Mouse (Mus musculus): Measurements from ENCODE around the gene Pou6f1. TPM values are rescaled to one million over a fixed set of nuclear protein-coding genes. Genes with fewer than 3 reads are reported as not detected.
A peak's percentile ranks its signal among the peaks of the same experiment; 100 is the strongest.

Gene Pou6f1
- 3.5 and 7.4 TPM in 2 replicates for total RNA-seq (2012; rRNA removed)
- 0.97 and 1.7 TPM in 2 replicates for total RNA-seq (2014; rRNA removed)
- 6.3 and 9.1 TPM in 2 replicates for polyA plus RNA-seq (2012; ENCODE audit: insufficient read length, low read depth)

- TF ChIP-seq UBTF (IDR thresholded peaks at IDR 0.05; ENCODE audit: low read depth, low read length), result 0 out of 2 replicates have a peak, but pooled peaks have one; percentile 56
- TF ChIP-seq EP300 (IDR thresholded peaks at IDR 0.05; ENCODE audit: low read length), result no peak
- TF ChIP-seq CTCF (conservative IDR thresholded peaks at IDR 0.05 in 1 of 2, IDR thresholded peaks at IDR 0.05 in 1 of 2; ENCODE audit: low read depth in 2 of 2, low read length in 2 of 2), result no peak
- TF ChIP-seq ETS1 (conservative IDR thresholded peaks at IDR 0.05; ENCODE audit: low read depth, low read length), result no peak
- H3K27me3 ChIP-seq (replicated peaks), result peaks cover 18% of the 10 kb centered on the region
These were observed at the start of gene Pou6f1 for GRCm38 (mm10) chr15:100599276-100600046. Pou6f1 (minus strand) TSS chr15:100599984.

GRCm38 (mm10) chr15:100646161-100646560 is 46.4 kb upstream of the Pou6f1 start:
- Histone ChIP-seq H3K4me2 (ENCODE audit: insufficient read depth, low read depth, poor library complexity, severe bottlenecking) (no peak overlapping the region), H3K27ac (ENCODE audit: insufficient read depth, low read depth) (no peak overlapping the region), H3K27me3 (replicated peaks) (no peaks in the 10 kb centered on the region), H3K4me1 (ENCODE audit: control insufficient read depth in 1 of 2, insufficient read depth in 2 of 2) (peaks cover 2 to 13% of the 10 kb centered on the region in 2 experiments; a peak in 3 of 4 replicates), H3K36me3 (replicated peaks in 1 of 2; ENCODE audit: control insufficient read depth in 1 of 2, insufficient read depth in 1 of 2, low read length in 1 of 2) (peaks cover 70 to 81% of the 10 kb centered on the region in 2 experiments), H3K9ac (ENCODE audit: insufficient read depth, low read depth) (no peak overlapping the region), H3K4me3 (replicated peaks in 1 of 3; ENCODE audit: low read depth in 2 of 3, low read length in 2 of 3, poor library complexity in 1 of 3) (no peak overlapping the region), H3K9me3 (replicated peaks; ENCODE audit: low read length) (no peaks in the 10 kb centered on the region), H3K79me2 (replicated peaks; ENCODE audit: control insufficient read depth, extremely low read depth, insufficient read depth, poor library complexity, severe bottlenecking) (no peaks in the 10 kb centered on the region)
- dilution Hi-C loops (cut with MboI; ENCODE audit: extremely low pct_ligation_motif_present, extremely low pct_unique_long_range_greater_than_20kb, low sequenced_read_pairs) (no loop called here), in situ Hi-C loops (cut with MboI; ENCODE audit: low pct_ligation_motif_present, low pct_unique_long_range_greater_than_20kb, low sequenced_read_pairs) (no loop called here)
- no peak for TF ChIP-seq RCOR1 (conservative IDR thresholded peaks at IDR 0.05; ENCODE audit: low read depth, low read length)
- TF ChIP-seq BHLHE40 (IDR thresholded peaks at IDR 0.05; ENCODE audit: low read depth, low read length), result no peak
- TF ChIP-seq TCF12 (IDR thresholded peaks at IDR 0.05; ENCODE audit: low read depth, low read length), result no peak
- no peak for TF ChIP-seq MEF2A (IDR thresholded peaks at IDR 0.05; ENCODE audit: borderline replicate concordance, low read depth, low read length)
- no peak for TF ChIP-seq CTCF (conservative IDR thresholded peaks at IDR 0.05 in 1 of 2, IDR thresholded peaks at IDR 0.05 in 1 of 2; ENCODE audit: low read depth in 2 of 2, low read length in 2 of 2)
- no peak for TF ChIP-seq POLR2AphosphoS2 (IDR thresholded peaks at IDR 0.05; ENCODE audit: low read depth, low read length)
- no peak for TF ChIP-seq PAX5 (IDR thresholded peaks at IDR 0.05; ENCODE audit: low read length)
- TF ChIP-seq CHD1 (IDR thresholded peaks at IDR 0.05; ENCODE audit: low read depth, low read length), result no peak
- TF ChIP-seq NELFE (IDR thresholded peaks at IDR 0.05; ENCODE audit: low read depth, low read length), result no peak
- TF ChIP-seq SMC3 (IDR thresholded peaks at IDR 0.05; ENCODE audit: low read depth, low read length), result no peak
- TF ChIP-seq JUN (IDR thresholded peaks at IDR 0.05; ENCODE audit: insufficient read depth, low read depth, low read length), result no peak
- no peak for TF ChIP-seq ZNF384 (IDR thresholded peaks at IDR 0.05; ENCODE audit: low read depth, low read length)
- TF ChIP-seq POLR2A (IDR thresholded peaks at IDR 0.05; ENCODE audit: low read depth, low read length), result no peak
- TF ChIP-seq SIN3A (IDR thresholded peaks at IDR 0.05; ENCODE audit: low read length), result no peak
- no peak for TF ChIP-seq MYC (IDR thresholded peaks at IDR 0.05; ENCODE audit: low read depth, low read length)
- TF ChIP-seq E2F4 (IDR thresholded peaks at IDR 0.05; ENCODE audit: insufficient replicate concordance, low read depth, low read length), result no peak
- no peak for TF ChIP-seq MAZ (IDR thresholded peaks at IDR 0.05; ENCODE audit: low read depth, low read length)
- no peak for TF ChIP-seq ZKSCAN1 (IDR thresholded peaks at IDR 0.05; ENCODE audit: borderline replicate concordance, low read depth, low read length)
- TF ChIP-seq HCFC1 (IDR thresholded peaks at IDR 0.05; ENCODE audit: low read depth, low read length), result no peak
- no peak for TF ChIP-seq NRF1 (IDR thresholded peaks at IDR 0.05; ENCODE audit: low read depth, low read length)
- DNase-seq (ENCODE audit: extremely low read depth), result no peak

More at GRCm38 (mm10) chr15:100599276-100600046, at the start of gene Pou6f1:
- H3K36me3 ChIP-seq (replicated peaks in 1 of 2; ENCODE audit: control insufficient read depth in 1 of 2, insufficient read depth in 1 of 2, low read length in 1 of 2), result no peaks in the 10 kb centered on the region
- H3K4me1 ChIP-seq (ENCODE audit: control insufficient read depth in 1 of 2, insufficient read depth in 2 of 2), result peaks cover 18 to 47% of the 10 kb centered on the region in 2 experiments
- no peaks in the 10 kb centered on the region for H3K9me3 ChIP-seq (replicated peaks; ENCODE audit: low read length)
- H3K9ac ChIP-seq (ENCODE audit: insufficient read depth, low read depth), result peak within 1 kb of the TSS; percentile 95
- peak within 1 kb of the TSS; percentile 63 to 90 (median 64) for H3K4me3 ChIP-seq (replicated peaks in 1 of 3; ENCODE audit: low read depth in 2 of 3, low read length in 2 of 3, poor library complexity in 1 of 3)
- H3K79me2 ChIP-seq (replicated peaks; ENCODE audit: control insufficient read depth, extremely low read depth, insufficient read depth, poor library complexity, severe bottlenecking), result no peaks in the 10 kb centered on the region
- in situ Hi-C loops (cut with MboI; ENCODE audit: low pct_ligation_motif_present, low pct_unique_long_range_greater_than_20kb, low sequenced_read_pairs), result no loop called here
- H3K27ac ChIP-seq (ENCODE audit: insufficient read depth, low read depth), result no peak within 1 kb of the TSS; the same call in 1 of the 2 replicates
- H3K4me2 ChIP-seq (ENCODE audit: insufficient read depth, low read depth, poor library complexity, severe bottlenecking), result peak within 1 kb of the TSS; percentile 77
- DNase-seq (ENCODE audit: extremely low read depth), result no peak
- dilution Hi-C loops (cut with MboI; ENCODE audit: extremely low pct_ligation_motif_present, extremely low pct_unique_long_range_greater_than_20kb, low sequenced_read_pairs), result no loop called here

All from CH12.LX (cell line).